Mouse (Mus musculus): ENCODE measurements around the gene Zbtb38.
A peak's percentile ranks its signal among the peaks of the same experiment; 100 is the strongest.

The Zbtb38 gene

GRCm38 (mm10) chr9:96713472-96714390 lies 38.9 kb downstream of the Zbtb38 start:
- no peak for DNase-seq

- peak; percentile 76 to 77 for DNase-seq
Observed at GRCm38 (mm10) chr9:96712758-96713471, 39.7 kb downstream of the Zbtb38 start.

GRCm38 (mm10) chr9:96712045-96712444 lies 40.6 kb downstream of the Zbtb38 start:
- no peak for DNase-seq

- no peak for DNase-seq
Observed at GRCm38 (mm10) chr9:96710241-96710946, 42.2 kb downstream of the Zbtb38 start.

GRCm38 (mm10) chr9:96708905-96709304 lies 43.7 kb downstream of the Zbtb38 start:
- DNase-seq: no peak

- no peak for DNase-seq
Observed at GRCm38 (mm10) chr9:96707964-96708363, 44.7 kb downstream of the Zbtb38 start.

- peak; percentile 76 to 84 for DNase-seq
Observed at GRCm38 (mm10) chr9:96705576-96706285, 46.9 kb downstream of the Zbtb38 start.

GRCm38 (mm10) chr9:96704935-96705334 lies 47.7 kb downstream of the Zbtb38 start:
- DNase-seq: peak in 1 of 2 experiments; percentile 2

- peak in 1 of 2 experiments; percentile 42 for DNase-seq
Observed at GRCm38 (mm10) chr9:96701891-96702290, 50.7 kb downstream of the Zbtb38 start.

GRCm38 (mm10) chr9:96699276-96700035 lies 53.2 kb downstream of the Zbtb38 start:
- DNase-seq: no peak

GRCm38 (mm10) chr9:96696788-96697492 lies 55.7 kb downstream of the Zbtb38 start:
- no peak for DNase-seq

GRCm38 (mm10) chr9:96696141-96696561 lies 56.5 kb downstream of the Zbtb38 start:
- no peak for DNase-seq

GRCm38 (mm10) chr9:96690461-96690863 lies 62.2 kb downstream of the Zbtb38 start:
- no peak for DNase-seq

GRCm38 (mm10) chr9:96689076-96689475 lies 63.6 kb downstream of the Zbtb38 start:
- DNase-seq: no peak

- no peak for DNase-seq
Observed at GRCm38 (mm10) chr9:96688194-96688875, 64.3 kb downstream of the Zbtb38 start.

- no peak for DNase-seq
Observed at GRCm38 (mm10) chr9:96687591-96688186, 64.9 kb downstream of the Zbtb38 start.

- no peak for DNase-seq
Observed at GRCm38 (mm10) chr9:96685600-96686084, 67.0 kb downstream of the Zbtb38 start.

GRCm38 (mm10) chr9:96684866-96685599 lies 67.6 kb downstream of the Zbtb38 start:
- no peak for DNase-seq

Measured in lung, adult 18-20 months (tissue).